Mouse (Mus musculus): ENCODE results near the gene U2af2. TPM values are rescaled to one million over a fixed set of nuclear protein-coding genes. Genes with fewer than 3 reads are reported as not detected.
"Not testable (repeated sequence)": the region's sequence is repeated elsewhere in the genome, so short reads cannot be mapped to it uniquely, and the experiment has no call there.

The U2af2 gene
- polyA plus RNA-seq, 1 experiment from 2014 or later = 203 TPM

DNA sequence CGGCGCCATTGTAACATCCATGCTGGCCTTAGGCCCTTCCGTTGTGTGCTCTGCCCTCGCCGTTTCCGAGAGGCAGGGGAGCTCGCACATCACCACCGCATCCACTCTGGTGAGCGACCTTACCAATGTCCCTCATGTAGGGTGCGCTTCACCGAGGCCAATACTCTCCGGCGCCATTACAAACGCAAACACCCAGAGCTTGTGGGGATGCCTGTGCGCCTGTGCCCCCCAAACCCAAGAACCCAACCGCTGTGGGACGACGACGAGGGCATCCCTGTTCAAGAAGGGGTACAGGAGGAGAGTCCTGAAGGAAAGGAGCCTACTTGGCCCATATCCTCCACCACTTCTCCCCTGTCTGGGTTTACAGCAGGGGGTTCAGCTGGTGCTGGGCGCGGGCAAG is 44.0 kb upstream of the U2af2 start:
- Histone ChIP-seq H3K36me3 (ENCODE audit: control insufficient read depth, insufficient read depth, low read length) (no peaks in the 10 kb centered on the region; the same call in 1 of the 2 replicates), H3K9me3 (ENCODE audit: control insufficient read depth, low read length) (no peaks in the 10 kb centered on the region), H3K4me2 (ENCODE audit: low read depth, severe bottlenecking) (no peak overlapping the region), H3K27me3 (ENCODE audit: control insufficient read depth, insufficient read depth, low read length) (no peaks in the 10 kb centered on the region), H3K4me3 (ENCODE audit: low read depth, low read length) (no peak overlapping the region), H3K27ac (replicated peaks; ENCODE audit: low read depth, low read length) (no peak overlapping the region), H3K4me1 (ENCODE audit: control insufficient read depth, insufficient read depth, low read length) (peaks cover 6% of the 10 kb centered on the region; the same call in 1 of the 2 replicates), H3K9ac (ENCODE audit: low read length) (no peak overlapping the region)
- DNase-seq (ENCODE audit: low spot score) = no peak
- WGBS = 98% methylated on average over 21 of the region's 21 CpGs
- no peak for ATAC-seq (ENCODE audit: insufficient number of reproducible peaks, low FRiP score, low TSS enrichment, low read depth)

DNA sequence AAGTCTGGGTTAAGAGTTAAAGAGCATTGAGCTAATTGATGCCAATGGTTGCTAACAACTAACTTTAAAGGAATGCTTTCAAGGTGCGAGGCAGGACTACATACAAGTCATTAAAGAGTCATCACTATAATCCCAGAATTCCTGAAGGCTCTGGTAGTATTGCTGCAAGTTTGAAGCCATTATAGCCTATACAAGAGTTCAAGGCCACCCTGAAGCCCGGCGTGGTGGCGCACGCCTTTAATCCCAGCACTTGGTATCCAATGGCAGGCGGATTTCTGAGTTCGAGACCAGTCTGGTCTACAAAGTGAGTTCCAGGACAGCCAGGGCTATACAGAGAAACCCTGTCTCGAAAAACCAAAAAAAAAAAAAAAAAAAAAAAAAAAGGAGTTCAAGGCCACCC is 42.4 kb upstream of the U2af2 start:
- H3K9me3 ChIP-seq (ENCODE audit: control insufficient read depth, low read length); ATAC-seq (ENCODE audit: insufficient number of reproducible peaks, low FRiP score, low TSS enrichment, low read depth); H3K36me3 ChIP-seq (ENCODE audit: control insufficient read depth, insufficient read depth, low read length); H3K27me3 ChIP-seq (ENCODE audit: control insufficient read depth, insufficient read depth, low read length); H3K4me1 ChIP-seq (ENCODE audit: control insufficient read depth, insufficient read depth, low read length); DNase-seq (ENCODE audit: low spot score): not testable (repeated sequence)
- H3K9ac ChIP-seq (ENCODE audit: low read length) = peak overlapping the region; percentile 5; the same call in 1 of the 2 replicates
- WGBS = 35% methylated on average over 8 of the region's 8 CpGs
- peak overlapping the region; percentile 92 for H3K27ac ChIP-seq (replicated peaks; ENCODE audit: low read depth, low read length)
- peak overlapping the region; percentile 84 for H3K4me3 ChIP-seq (ENCODE audit: low read depth, low read length)
- peak overlapping the region; percentile 82 for H3K4me2 ChIP-seq (ENCODE audit: low read depth, severe bottlenecking)

DNA sequence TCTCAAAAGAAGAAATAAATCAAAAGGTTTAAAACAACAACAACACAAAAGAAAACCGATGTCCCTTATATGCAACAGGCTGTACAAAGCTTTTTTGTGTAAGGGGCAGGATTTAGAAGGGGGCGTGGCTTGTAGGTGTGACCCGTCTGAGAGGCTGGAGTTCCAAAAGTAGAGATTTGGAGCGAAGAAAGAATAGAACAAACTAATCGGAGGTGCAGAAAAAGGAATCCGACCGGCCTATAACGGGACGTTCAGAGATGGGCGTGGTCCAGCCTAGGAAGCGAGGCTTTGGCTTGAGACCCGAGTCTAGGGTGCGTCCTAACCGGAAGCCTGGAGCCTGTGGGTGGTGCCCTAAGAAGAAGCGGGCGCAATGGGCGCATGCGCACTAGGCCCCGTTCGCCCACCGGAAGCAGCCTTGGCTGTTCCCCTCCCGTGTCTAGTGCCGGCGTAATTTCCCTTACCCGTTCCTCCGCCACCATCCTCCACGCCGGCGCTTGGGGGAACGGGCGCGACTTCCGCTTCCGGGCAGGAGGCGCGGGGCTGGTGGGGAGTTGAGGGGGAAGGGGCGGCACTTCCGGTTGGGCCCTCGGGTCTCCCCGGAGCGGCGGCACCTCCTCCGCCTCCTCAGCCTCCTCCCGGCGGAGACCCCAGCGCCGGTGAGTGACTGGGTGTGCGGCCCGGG is 41.8 kb upstream of the U2af2 start, which contains the start of the genes Zfp865 and Ccdc106:
Gene Zfp865 (plus strand): TSS at position 377 of the 682 bp plus-strand sequence.
Gene Ccdc106 (plus strand): TSS at position 554 of the 682 bp plus-strand sequence.
- Histone ChIP-seq H3K4me2 (ENCODE audit: low read depth, severe bottlenecking) (peak within 1 kb of the TSS; percentile 82), H3K36me3 (ENCODE audit: control insufficient read depth, insufficient read depth, low read length) (peaks cover 3% of the 10 kb centered on the region; the same call in 1 of the 2 replicates), H3K27me3 (ENCODE audit: control insufficient read depth, insufficient read depth, low read length) (no peaks in the 10 kb centered on the region), H3K27ac (replicated peaks; ENCODE audit: low read depth, low read length) (peak within 1 kb of the TSS; percentile 92), H3K9ac (ENCODE audit: low read length) (peak within 1 kb of the TSS; percentile 93), H3K9me3 (ENCODE audit: control insufficient read depth, low read length) (no peaks in the 10 kb centered on the region), H3K4me1 (ENCODE audit: control insufficient read depth, insufficient read depth, low read length) (peaks cover 3% of the 10 kb centered on the region; the same call in 1 of the 2 replicates), H3K4me3 (ENCODE audit: low read depth, low read length) (peak within 1 kb of the TSS; percentile 84)
- peak; percentile 99 for DNase-seq (ENCODE audit: low spot score)
- WGBS = under 1% methylated on average over 46 of the region's 49 CpGs
- peak; percentile 85 for ATAC-seq (ENCODE audit: insufficient number of reproducible peaks, low FRiP score, low TSS enrichment, low read depth)

DNA sequence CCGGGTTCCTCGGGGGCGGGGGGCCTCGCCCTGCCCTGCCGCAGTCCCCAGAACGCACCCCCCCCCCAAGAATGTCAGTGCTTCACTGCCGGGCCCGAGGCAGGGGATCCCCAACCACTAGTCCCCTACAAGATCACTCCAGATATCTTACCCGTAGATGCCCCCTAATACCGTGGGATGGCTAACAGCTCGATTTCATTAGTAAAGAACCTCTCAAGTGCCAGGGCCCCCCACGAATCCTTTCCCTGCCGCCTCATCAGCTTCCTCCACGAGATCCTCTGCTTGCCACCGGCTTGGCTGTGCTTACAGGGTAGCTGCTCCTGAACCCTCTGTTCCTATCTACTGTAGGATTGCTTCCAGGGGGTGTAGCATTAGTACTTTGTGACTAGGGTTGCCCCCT is 41.3 kb upstream of the U2af2 start:
- peak; percentile 17 for ATAC-seq (ENCODE audit: insufficient number of reproducible peaks, low FRiP score, low TSS enrichment, low read depth)
- Histone ChIP-seq H3K9me3 (ENCODE audit: control insufficient read depth, low read length) (no peaks in the 10 kb centered on the region), H3K27me3 (ENCODE audit: control insufficient read depth, insufficient read depth, low read length) (no peaks in the 10 kb centered on the region), H3K27ac (replicated peaks; ENCODE audit: low read depth, low read length) (peak overlapping the region; percentile 92), H3K9ac (ENCODE audit: low read length) (peak overlapping the region; percentile 93), H3K4me3 (ENCODE audit: low read depth, low read length) (peak overlapping the region; percentile 84), H3K36me3 (ENCODE audit: control insufficient read depth, insufficient read depth, low read length) (peaks cover 5% of the 10 kb centered on the region; the same call in 1 of the 2 replicates), H3K4me1 (ENCODE audit: control insufficient read depth, insufficient read depth, low read length) (peaks cover 3% of the 10 kb centered on the region; the same call in 1 of the 2 replicates), H3K4me2 (ENCODE audit: low read depth, severe bottlenecking) (peak overlapping the region; percentile 82)
- WGBS = 0% methylated on average over 9 of the region's 15 CpGs
- no peak for DNase-seq (ENCODE audit: low spot score)

DNA sequence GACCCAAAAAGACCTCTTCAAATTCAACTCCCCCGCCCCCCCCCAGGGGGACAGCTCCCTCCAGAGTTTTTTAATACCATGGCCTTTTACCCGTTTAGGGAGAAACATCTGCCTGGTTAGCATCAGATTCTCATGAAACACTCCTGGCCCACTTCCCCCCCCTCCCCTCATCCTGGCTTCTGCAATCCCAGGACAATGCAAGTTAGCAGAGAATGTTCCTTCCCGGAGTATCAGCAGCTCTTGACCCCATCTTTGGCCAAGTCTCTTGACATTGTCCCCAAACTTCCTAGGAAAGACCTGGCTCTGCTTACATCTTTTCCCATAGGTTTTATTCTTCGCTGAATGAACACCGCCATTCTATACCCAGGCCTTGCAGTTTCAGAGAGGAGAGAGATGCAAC is 40.7 kb upstream of the U2af2 start:
- Histone ChIP-seq H3K36me3 (ENCODE audit: control insufficient read depth, insufficient read depth, low read length) (peaks cover 5% of the 10 kb centered on the region; the same call in 1 of the 2 replicates), H3K27ac (replicated peaks; ENCODE audit: low read depth, low read length) (peak overlapping the region; percentile 92; the same call in 1 of the 2 replicates), H3K4me2 (ENCODE audit: low read depth, severe bottlenecking) (peak overlapping the region; percentile 82), H3K9me3 (ENCODE audit: control insufficient read depth, low read length) (no peaks in the 10 kb centered on the region), H3K4me1 (ENCODE audit: control insufficient read depth, insufficient read depth, low read length) (peaks cover 3% of the 10 kb centered on the region; the same call in 1 of the 2 replicates), H3K4me3 (ENCODE audit: low read depth, low read length) (peak overlapping the region; percentile 84), H3K27me3 (ENCODE audit: control insufficient read depth, insufficient read depth, low read length) (no peaks in the 10 kb centered on the region), H3K9ac (ENCODE audit: low read length) (peak overlapping the region; percentile 93)
- DNase-seq (ENCODE audit: low spot score) = no peak
- WGBS = 55% methylated on average over 5 of the region's 5 CpGs
- ATAC-seq (ENCODE audit: insufficient number of reproducible peaks, low FRiP score, low TSS enrichment, low read depth) = no peak

DNA sequence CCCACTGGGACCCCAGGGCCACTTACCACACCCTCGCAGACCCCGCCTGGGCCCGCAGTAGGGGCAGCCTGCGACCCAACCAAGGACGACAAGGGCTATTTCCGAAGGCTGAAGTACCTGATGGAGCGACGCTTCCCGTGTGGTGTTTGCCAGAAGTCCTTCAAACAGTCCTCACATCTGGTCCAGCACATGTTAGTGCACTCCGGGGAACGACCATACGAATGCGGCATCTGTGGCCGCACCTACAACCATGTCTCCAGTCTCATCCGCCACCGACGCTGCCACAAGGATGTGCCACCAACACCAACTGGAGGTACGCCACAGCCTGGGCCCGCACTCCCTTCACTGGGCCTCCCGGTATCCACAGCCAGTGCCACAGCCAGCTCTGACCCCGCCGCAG is 32.4 kb upstream of the U2af2 start:
- H3K4me3 ChIP-seq (ENCODE audit: low read depth, low read length) = peak overlapping the region; percentile 8; the same call in 1 of the 2 replicates

DNA sequence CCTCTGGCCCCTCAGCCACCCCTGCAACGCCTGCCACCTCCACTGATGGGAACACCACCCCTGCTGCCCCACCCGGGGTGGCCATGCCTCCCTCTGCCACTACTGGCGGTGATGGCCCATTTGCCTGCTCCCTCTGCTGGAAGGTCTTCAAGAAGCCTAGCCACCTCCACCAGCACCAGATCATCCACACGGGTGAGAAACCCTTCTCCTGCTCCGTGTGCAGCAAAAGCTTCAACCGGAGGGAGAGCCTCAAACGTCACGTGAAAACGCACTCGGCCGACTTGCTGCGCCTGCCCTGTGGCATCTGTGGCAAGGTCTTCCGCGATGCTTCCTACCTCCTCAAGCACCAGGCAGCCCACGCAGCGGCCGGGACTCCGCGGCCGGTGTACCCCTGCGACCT is 32.0 kb upstream of the U2af2 start:
- WGBS = 88% methylated on average over 21 of the region's 21 CpGs
- Histone ChIP-seq H3K9me3 (ENCODE audit: control insufficient read depth, low read length) (peaks cover 40% of the 10 kb centered on the region), H3K4me2 (ENCODE audit: low read depth, severe bottlenecking) (no peak overlapping the region), H3K4me3 (ENCODE audit: low read depth, low read length) (peak overlapping the region; percentile 8; the same call in 1 of the 2 replicates), H3K27me3 (ENCODE audit: control insufficient read depth, insufficient read depth, low read length) (no peaks in the 10 kb centered on the region), H3K4me1 (ENCODE audit: control insufficient read depth, insufficient read depth, low read length) (no peaks in the 10 kb centered on the region), H3K36me3 (ENCODE audit: control insufficient read depth, insufficient read depth, low read length) (peaks cover 68% of the 10 kb centered on the region), H3K9ac (ENCODE audit: low read length) (no peak overlapping the region), H3K27ac (replicated peaks; ENCODE audit: low read depth, low read length) (no peak overlapping the region)
- no peak for DNase-seq (ENCODE audit: low spot score)
- ATAC-seq (ENCODE audit: insufficient number of reproducible peaks, low FRiP score, low TSS enrichment, low read depth) = no peak

More for the DNA sequence above, 32.4 kb upstream of the U2af2 start:
- no peak for DNase-seq (ENCODE audit: low spot score)
- Histone ChIP-seq H3K27ac (replicated peaks; ENCODE audit: low read depth, low read length) (no peak overlapping the region), H3K9ac (ENCODE audit: low read length) (no peak overlapping the region), H3K27me3 (ENCODE audit: control insufficient read depth, insufficient read depth, low read length) (no peaks in the 10 kb centered on the region), H3K4me1 (ENCODE audit: control insufficient read depth, insufficient read depth, low read length) (no peaks in the 10 kb centered on the region), H3K36me3 (ENCODE audit: control insufficient read depth, insufficient read depth, low read length) (peaks cover 68% of the 10 kb centered on the region), H3K4me2 (ENCODE audit: low read depth, severe bottlenecking) (no peak overlapping the region), H3K9me3 (ENCODE audit: control insufficient read depth, low read length) (peaks cover 40% of the 10 kb centered on the region)
- 93% methylated on average over 22 of the region's 22 CpGs for WGBS
- no peak for ATAC-seq (ENCODE audit: insufficient number of reproducible peaks, low FRiP score, low TSS enrichment, low read depth)

DNA sequence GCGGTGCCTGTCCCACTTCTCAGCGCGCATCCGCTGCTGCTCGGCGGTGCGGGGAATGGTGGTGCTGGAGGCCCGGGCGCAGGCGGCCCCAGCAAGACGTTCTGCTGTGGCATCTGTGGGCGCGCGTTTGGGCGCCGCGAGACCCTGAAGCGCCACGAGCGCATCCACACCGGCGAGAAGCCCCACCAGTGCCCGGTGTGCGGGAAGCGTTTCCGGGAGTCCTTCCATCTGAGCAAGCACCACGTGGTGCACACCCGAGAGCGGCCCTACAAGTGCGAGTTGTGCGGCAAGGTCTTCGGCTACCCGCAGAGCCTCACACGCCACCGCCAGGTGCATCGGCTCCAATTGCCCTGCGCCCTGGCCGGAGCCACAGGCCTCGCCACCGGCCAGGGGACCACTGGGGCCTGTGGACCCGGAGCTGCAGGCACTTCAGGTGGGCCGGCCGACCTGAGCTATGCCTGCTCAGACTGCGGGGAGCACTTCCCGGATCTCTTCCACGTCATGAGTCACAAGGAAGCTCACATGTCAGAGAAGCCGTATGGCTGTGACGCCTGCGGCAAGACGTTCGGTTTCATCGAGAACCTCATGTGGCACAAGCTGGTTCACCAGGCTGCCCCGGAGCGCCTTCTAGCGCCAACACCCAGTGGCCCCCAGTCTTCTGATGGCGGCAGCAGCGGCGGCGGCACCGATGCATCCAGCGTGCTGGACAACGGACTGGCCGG is 31.2 kb upstream of the U2af2 start:
- DNase-seq (ENCODE audit: low spot score) (no peak), ATAC-seq (ENCODE audit: insufficient number of reproducible peaks, low FRiP score, low TSS enrichment, low read depth) (no peak)
- Histone ChIP-seq H3K27me3 (ENCODE audit: control insufficient read depth, insufficient read depth, low read length) (no peaks in the 10 kb centered on the region), H3K9ac (ENCODE audit: low read length) (no peak overlapping the region), H3K4me3 (ENCODE audit: low read depth, low read length) (no peak overlapping the region), H3K36me3 (ENCODE audit: control insufficient read depth, insufficient read depth, low read length) (peaks cover 66% of the 10 kb centered on the region), H3K9me3 (ENCODE audit: control insufficient read depth, low read length) (peaks cover 40% of the 10 kb centered on the region), H3K4me2 (ENCODE audit: low read depth, severe bottlenecking) (no peak overlapping the region), H3K4me1 (ENCODE audit: control insufficient read depth, insufficient read depth, low read length) (no peaks in the 10 kb centered on the region), H3K27ac (replicated peaks; ENCODE audit: low read depth, low read length) (no peak overlapping the region)
- 83% methylated on average over 63 of the region's 63 CpGs for WGBS

Measured in limb, embryonic 11.5 days (tissue).